Mouse (Mus musculus) kidney, adult 2 months (tissue): Measurements from ENCODE around the gene Carns1.
A peak's percentile ranks its signal among the peaks of the same experiment; 100 is the strongest.

Source experiments
- CTCF ChIP-seq: fragments of 200-500 bp; conservative IDR thresholded peaks from 2 replicates; pipeline ENCODE4 v1.5.1; 2011; ENCODE audit warnings: low read depth, mild to moderate bottlenecking, control low read depth, low read length, moderate library complexity, mixed read lengths; ENCODE audit not compliant: insufficient read depth, insufficient read length
- POLR2A ChIP-seq: fragments of 200-500 bp; IDR thresholded peaks from one replicate; pipeline ENCODE4 v1.6.1; 2011; ENCODE audit warnings: low read depth, low read length, control low read depth

- TF ChIP-seq CTCF = peak; percentile 64
- no peak for TF ChIP-seq POLR2A
Measured at GRCm38 (mm10) chr19:4125741-4126696, 49.3 kb downstream of the Carns1 start, which contains the start of gene Aip.
